Mouse (Mus musculus): Measurements from ENCODE around the gene Ythdc1. TPM values are rescaled to one million over a fixed set of nuclear protein-coding genes. Genes with fewer than 3 reads are reported as not detected.
"Not testable (repeated sequence)": the region's sequence is repeated elsewhere in the genome, so short reads cannot be mapped to it uniquely, and the experiment has no call there.

The Ythdc1 gene
- total RNA-seq (2022), result 10 to 100 TPM; 42.3 to 66.2 (median 49.1) TPM

GRCm38 (mm10) chr5:86803962-86804940 lies at the start of gene Ythdc1:
Ythdc1 (plus strand) TSS chr5:86804221.
- peak; percentile 89 for DNase-seq

- no peak for DNase-seq
Measured at GRCm38 (mm10) chr5:86769015-86769658, 34.9 kb upstream of the Ythdc1 start.

DNA sequence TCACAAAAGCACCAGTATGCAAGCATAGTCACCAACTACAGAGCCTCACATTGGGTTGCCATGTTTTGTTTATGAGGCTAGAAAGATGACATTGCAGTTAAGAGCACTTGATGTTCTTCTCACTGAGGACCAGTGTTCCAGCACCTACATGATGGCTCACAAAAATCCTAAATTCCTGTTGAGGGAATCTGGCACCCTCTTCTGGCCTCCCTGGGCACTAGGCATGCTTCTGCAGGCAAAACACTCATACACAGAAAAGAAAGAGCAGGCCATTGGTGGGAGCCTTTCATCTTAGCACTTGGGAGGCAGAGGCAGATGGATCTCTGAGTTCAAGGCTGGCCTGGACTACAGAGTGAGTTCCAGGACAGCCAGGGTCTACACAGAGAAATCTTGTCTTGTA lies 33.0 kb upstream of the Ythdc1 start:
- no peak for DNase-seq

DNA sequence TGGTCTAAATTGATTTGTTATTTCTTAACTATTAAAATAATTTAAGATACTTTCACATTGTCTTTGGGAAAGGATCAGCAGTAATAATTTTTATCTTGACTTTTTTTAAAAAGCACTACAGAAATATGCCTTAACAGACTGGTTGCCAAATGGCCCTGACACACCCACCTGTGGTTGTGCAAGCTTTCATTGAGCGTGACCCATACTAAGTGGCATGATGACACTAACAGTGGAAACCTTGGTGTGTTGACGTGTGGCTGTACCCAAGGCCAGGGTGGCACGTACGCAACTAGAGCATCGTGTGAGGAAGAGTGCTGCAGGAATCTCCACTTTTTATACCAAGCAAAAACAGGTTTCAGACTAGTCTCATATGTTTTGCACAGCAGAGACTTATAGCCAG lies 27.1 kb upstream of the Ythdc1 start:
- DNase-seq, result peak; percentile 67

GRCm38 (mm10) chr5:86778471-86778870 lies 25.6 kb upstream of the Ythdc1 start:
- DNase-seq, result no peak

DNA sequence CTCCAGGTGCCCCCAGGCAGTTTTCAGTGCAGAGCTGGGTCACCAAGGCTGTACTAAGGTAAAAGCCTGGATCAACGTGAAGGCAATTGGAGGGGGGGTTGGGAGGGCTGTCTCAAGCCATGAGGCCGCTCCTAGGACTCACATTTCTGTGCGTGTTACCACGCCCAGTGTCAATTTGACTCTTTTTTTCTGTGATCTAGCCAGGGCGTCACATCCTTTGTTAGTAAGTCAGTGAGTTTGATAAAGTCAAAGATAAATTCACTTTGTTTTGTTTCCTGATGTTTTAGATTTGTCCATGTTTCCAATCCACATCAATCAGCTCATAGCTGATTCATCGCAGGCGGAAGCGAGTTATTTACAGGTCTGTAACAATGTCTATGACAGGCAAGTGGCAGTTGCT lies 21.0 kb upstream of the Ythdc1 start:
- DNase-seq, result no peak

DNA sequence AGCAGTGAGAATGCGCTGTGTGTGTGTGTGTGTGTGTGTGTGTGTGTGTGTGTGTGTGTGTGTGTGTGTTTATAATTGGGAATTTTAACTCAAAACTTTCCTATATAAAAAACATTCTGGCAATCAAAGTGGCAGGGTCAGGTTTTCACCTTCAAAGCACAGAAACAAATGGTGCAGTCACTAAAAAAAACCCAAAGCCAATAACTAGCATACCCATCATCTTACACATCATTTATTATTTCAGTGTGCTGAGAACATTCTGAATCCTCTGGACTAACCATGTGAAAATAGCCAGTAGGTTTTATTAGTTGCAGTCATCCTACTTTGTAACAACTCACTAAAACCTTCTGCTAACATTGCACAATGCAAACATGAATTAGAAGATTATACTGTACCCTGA lies 19.8 kb upstream of the Ythdc1 start:
- DNase-seq, result no peak

DNA sequence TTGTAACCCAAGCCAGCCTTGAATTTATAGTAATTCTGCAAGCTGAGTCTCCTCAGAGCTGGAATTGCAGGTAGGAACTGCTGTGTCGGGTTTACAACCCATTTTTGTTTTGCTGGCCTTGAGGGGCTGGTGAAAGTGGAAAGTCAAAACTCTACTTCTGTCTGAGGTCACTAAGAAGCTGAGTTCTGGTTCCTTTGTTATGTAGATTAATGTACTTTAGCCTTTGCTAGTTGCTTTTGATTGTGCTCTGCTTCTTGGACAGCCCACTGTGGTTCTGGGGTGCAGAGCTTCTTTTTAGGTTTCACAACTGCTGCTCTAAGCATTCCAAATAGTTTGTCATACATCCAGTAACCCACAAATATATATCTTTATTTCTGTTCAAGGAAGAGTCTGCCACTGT lies 17.2 kb upstream of the Ythdc1 start:
- DNase-seq, result no peak

DNA sequence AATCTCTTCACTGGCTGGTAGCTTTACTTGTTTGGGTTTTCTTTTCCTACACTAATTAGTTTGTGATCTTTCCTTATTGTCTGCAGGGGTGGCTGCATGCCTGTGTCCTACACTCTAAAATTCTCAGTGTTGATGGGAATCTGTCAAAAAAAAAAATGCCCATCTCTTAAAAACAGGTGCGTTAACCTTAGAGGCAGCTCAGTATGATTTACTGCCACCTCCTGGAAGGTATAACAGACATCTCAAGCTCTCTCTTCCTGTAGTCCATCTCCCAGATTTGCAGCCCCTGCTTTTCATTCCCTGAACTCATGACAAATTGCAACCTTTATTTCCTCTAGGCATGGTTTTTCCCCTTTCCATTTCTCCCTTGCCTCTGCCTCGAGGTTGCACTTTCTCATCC lies 14.1 kb upstream of the Ythdc1 start:
- no peak for DNase-seq

DNA sequence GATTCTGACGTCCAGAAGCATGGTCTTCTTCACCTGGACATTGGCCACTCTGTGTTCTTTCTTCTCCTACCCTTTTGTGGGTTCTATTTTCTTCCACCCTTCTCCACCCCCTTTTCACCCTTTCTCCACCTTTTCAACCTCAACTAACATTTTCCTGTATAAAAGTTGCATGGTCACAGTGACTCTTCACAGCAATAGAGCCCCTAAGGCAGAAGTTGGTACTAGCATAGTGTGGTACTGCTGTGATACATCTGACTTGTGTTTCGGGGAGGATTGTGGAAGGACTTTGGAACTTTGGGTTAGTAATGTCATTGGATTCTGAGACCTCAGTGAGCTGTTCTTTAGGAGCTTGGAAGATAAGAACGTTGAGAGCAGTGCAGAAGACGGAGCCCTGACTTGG lies 11.8 kb upstream of the Ythdc1 start:
- no peak for DNase-seq

- no peak for DNase-seq
Measured at GRCm38 (mm10) chr5:86792807-86793206, 11.2 kb upstream of the Ythdc1 start.

DNA sequence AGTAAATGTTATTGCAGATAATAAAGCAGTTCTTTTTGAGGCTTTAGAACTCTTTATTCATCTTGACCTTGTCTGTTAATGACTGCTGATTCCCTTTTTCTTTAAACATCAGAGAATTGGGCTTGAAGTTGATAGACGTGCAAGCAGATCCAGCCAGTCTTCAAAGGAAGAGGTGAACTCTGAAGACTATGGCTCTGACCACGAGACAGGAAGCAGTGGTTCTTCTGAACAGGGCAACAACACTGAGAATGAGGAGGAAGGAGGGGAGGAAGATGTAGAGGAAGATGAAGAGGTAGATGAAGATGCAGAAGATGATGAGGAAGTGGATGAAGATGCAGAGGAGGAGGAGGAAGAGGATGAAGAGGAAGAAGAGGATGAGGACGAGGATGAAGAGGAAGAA lies 12.8 kb downstream of the Ythdc1 start:
- no peak for DNase-seq

DNA sequence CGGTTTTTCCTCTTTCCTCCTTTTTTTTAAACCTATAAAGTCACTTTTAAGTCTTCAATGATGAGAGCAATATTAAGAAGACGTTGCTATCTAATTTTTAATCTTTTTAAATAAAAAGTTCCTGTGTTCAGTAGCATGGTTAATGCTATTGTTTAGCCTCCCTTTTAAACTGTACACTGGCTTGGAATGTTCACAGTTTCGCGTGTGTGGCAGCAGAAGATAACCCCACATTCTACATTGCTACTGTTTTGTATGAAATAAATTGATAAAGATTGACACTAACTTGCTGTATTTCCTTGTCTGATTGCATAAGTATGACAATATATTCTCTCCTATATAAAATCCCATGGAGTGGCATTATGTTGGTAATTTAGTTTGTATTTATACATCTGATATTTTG lies 32.4 kb downstream of the Ythdc1 start:
- not testable (repeated sequence) for DNase-seq

DNA sequence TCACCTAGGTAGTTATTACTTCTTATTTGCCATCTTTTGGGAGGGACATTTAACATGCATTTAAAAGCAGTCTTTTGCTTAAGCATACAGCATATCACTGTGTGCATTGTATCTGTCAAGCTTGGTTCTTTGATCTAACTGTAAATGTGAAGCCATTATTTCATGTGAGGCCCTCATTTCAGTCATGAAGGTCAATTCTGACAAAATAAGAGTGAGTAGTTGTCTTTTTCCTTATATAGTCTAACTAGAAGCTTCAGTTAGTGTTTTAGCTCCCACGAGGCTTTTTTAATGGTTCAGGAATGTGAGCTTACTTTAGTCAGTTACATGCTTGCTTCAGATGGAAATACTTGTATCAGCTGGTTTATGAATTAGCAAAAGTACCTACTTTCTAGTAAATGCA lies 34.1 kb downstream of the Ythdc1 start:
- no peak for DNase-seq

DNA sequence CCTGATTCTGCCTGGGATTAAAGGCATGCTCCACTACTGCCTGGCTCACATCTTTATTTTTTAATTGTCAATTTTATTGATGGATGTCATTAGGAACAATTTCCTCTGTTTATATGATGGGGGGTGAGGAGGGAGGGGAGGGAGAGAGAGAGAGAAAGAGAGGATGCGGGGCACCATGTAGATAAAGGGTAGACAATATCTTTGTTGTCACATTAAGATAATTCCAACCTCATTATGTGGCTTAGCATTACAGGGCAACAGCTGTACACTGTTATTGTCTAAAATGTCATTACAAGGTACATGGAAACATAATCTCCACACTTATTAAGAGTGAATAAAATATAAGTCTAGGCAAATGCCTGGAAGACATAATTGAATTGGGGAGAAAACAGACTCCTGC lies 35.5 kb downstream of the Ythdc1 start:
- DNase-seq, result no peak

DNA sequence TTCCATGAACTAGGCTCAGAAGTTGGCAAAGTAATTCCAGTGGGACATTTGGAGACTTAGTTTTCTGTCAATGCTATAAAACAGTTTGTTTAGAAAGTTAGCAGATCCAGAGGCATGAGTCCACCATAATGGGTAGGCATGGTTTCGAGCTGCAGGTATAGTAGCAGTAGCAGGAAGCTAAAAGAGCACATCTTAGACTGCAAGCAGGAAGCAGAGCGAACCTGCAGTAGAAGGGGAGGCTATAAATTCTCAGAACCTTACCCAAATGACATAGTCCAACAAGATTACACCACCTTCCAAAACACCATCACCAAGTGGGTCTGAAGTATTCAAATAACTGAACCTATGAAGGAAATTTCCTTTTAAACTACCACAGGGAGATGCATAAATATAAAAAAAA lies 36.2 kb downstream of the Ythdc1 start:
- DNase-seq, result no peak

DNA sequence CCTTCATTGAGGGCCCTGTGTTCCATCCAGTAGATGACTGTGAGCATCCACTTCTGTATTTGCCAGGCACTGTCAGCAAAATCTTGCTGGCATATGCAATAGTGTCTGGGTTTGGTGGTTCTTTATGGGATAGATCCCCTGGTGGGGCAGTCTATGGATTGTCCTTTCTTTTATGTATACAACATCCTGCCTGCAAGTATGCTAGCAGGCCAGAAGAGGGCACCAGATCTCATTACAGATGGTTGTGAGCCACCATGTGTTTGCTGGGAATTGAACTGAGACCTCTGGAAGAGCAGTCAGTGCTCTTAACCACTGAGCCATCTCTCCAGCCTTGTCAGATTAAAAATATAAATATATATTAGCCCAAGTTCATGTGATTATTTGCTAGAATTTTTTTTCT lies 37.2 kb downstream of the Ythdc1 start:
- DNase-seq, result not testable (repeated sequence)

- no peak for DNase-seq
Measured at GRCm38 (mm10) chr5:86850104-86850503, 46.1 kb downstream of the Ythdc1 start.

DNA sequence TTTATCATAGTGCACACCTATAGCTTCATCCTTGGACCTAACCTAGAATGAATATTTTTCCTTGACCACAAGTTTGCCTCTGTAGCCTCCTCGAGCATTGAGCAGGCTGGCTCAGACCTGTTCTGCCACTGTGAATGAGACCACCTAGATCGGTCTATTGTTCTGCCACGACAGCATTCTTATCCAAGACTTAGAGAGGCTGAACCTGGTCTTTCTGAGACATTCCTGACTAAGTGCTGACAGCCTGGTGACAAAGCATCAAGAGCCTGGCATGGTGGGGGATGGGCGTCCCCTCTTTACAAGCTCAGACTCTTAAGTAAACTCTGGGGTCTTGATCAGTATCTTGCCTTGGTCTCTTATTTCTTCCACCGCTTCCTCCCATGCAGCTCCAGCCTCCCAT lies 47.6 kb downstream of the Ythdc1 start:
- no peak for DNase-seq

- not testable (repeated sequence) for DNase-seq
Measured at GRCm38 (mm10) chr5:86856505-86856904, 52.5 kb downstream of the Ythdc1 start.

DNA sequence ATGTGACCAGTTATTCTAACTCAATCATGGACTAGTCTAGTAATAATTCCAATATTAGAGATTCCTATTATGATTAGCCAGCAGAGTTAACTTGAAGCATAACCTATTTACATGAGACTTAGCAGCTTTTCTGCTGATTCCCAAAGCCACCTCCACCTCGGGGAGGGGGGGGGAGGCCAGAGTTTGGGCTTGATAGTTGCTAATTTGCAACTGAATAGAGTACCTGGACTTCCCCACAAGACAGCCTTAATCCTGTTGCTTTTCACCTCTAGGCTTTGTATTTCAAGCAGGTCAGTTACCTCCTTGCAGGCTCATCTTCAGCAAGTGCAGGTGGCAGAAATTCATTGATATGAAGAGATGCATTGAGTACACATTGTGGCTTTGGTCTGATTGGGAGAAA lies 53.7 kb downstream of the Ythdc1 start:
- no peak for DNase-seq

GRCm38 (mm10) chr5:86858336-86858735 lies 54.3 kb downstream of the Ythdc1 start:
- DNase-seq, result no peak

GRCm38 (mm10) chr5:86871877-86872276 lies 67.9 kb downstream of the Ythdc1 start:
- DNase-seq, result no peak

Measured in adrenal gland, adult 8-10 months (tissue).